Mouse (Mus musculus): ENCODE measurements around the gene Gba. TPM values are rescaled to one million over a fixed set of nuclear protein-coding genes. Genes with fewer than 3 reads are reported as not detected.

Gene Gba
- polyA plus RNA-seq, 1 experiment from 2014 or later: 42.7 TPM

- ATAC-seq (replicated peaks): no peak
- H3K4me1 ChIP-seq: peaks cover 61% of the 10 kb centered on the region
- 5% methylated on average over 12 of the region's 12 CpGs for WGBS
- H3K27ac ChIP-seq (replicated peaks): peak overlapping the region; percentile 90
- H3K9me3 ChIP-seq: no peaks in the 10 kb centered on the region
- peaks cover 3% of the 10 kb centered on the region for H3K36me3 ChIP-seq
- no peaks in the 10 kb centered on the region for H3K27me3 ChIP-seq
- peak overlapping the region; percentile 76 for H3K4me2 ChIP-seq (replicated peaks)
- H3K4me3 ChIP-seq: peak overlapping the region; percentile 50
- H3K9ac ChIP-seq (replicated peaks): peak overlapping the region; percentile 54
These were observed 22.6 kb downstream of the Gba start for GRCm38 (mm10) chr3:89225321-89225815.

DNA sequence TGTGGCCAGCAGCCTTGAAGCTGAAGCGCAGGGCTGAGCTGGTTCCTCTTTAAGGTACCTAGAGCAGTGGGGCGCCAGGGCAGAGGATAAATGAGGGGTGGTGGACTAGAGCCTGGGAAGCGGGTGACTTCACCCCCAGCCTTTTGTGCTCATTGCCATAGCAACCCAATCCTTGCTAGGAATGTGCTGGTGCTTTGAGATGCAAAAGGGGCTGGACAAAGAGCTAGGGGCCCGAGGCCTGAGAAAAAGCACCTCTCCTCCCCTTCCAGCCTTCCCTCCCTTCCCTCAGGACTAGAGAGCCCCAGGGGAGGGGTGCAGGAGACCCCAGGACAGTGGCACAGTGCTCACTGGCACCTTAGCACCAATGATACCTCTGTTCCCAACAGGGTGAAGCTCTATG is 23.2 kb downstream of the Gba start:
- H3K36me3 ChIP-seq: peaks cover 2% of the 10 kb centered on the region
- H3K4me3 ChIP-seq: peak overlapping the region; percentile 50
- WGBS: 3% methylated on average over 4 of the region's 4 CpGs
- peak; percentile 46 for ATAC-seq (replicated peaks)
- H3K9ac ChIP-seq (replicated peaks): peak overlapping the region; percentile 54
- H3K27me3 ChIP-seq: no peaks in the 10 kb centered on the region
- peak overlapping the region; percentile 90 for H3K27ac ChIP-seq (replicated peaks)
- no peaks in the 10 kb centered on the region for H3K9me3 ChIP-seq
- H3K4me2 ChIP-seq (replicated peaks): peak overlapping the region; percentile 76
- H3K4me1 ChIP-seq: peaks cover 61% of the 10 kb centered on the region

GRCm38 (mm10) chr3:89226361-89226760 is 23.6 kb downstream of the Gba start:
- Histone ChIP-seq H3K9ac (replicated peaks) (peak overlapping the region; percentile 54), H3K27ac (replicated peaks) (peak overlapping the region; percentile 90), H3K4me2 (replicated peaks) (peak overlapping the region; percentile 76), H3K4me1 (peaks cover 61% of the 10 kb centered on the region), H3K27me3 (no peaks in the 10 kb centered on the region), H3K9me3 (no peaks in the 10 kb centered on the region), H3K4me3 (peak overlapping the region; percentile 50), H3K36me3 (no peaks in the 10 kb centered on the region; the same call in 1 of the 2 replicates)
- WGBS: 3% methylated on average over 11 of the region's 11 CpGs
- ATAC-seq (replicated peaks): no peak

DNA sequence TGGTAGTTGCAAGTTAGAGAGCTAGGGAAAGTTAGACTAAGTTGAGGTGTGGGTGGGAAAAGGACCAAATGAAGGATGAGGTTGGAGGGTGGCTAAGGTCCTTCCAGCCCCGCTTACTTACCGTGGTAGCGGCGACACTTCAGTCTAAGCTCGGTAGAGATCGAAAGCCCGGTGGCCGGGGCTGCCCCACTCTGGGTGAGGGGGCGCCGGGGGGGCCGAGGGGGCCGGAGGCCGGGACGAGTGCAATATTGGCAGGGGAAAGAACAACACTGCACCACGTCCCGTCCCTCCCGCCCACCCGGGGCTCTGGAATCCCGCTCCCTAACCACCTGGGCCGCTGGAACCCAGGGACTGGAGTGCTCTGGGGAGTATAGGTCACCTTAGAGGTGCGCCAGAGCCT is 24.2 kb downstream of the Gba start, which contains the start of gene Mtx1:
TSS of gene Mtx1 (minus strand) at position 189 of the 400 bp plus-strand sequence.
- Histone ChIP-seq H3K9ac (replicated peaks) (peak within 1 kb of the TSS; percentile 54), H3K4me3 (peak within 1 kb of the TSS; percentile 50), H3K4me1 (peaks cover 61% of the 10 kb centered on the region), H3K4me2 (replicated peaks) (peak within 1 kb of the TSS; percentile 76), H3K27me3 (no peaks in the 10 kb centered on the region), H3K9me3 (no peaks in the 10 kb centered on the region), H3K36me3 (no peaks in the 10 kb centered on the region), H3K27ac (replicated peaks) (peak within 1 kb of the TSS; percentile 90)
- under 1% methylated on average over 21 of the region's 21 CpGs for WGBS
- no peak; the same call in 1 of the 2 replicates for ATAC-seq (replicated peaks)

GRCm38 (mm10) chr3:89227307-89228179 is 24.8 kb downstream of the Gba start:
- H3K27ac ChIP-seq (replicated peaks): peak overlapping the region; percentile 90
- peak; percentile 83 for ATAC-seq (replicated peaks)

GRCm38 (mm10) chr3:89228180-89228549 is 25.4 kb downstream of the Gba start:
- Histone ChIP-seq H3K4me1 (peaks cover 57% of the 10 kb centered on the region), H3K9me3 (no peaks in the 10 kb centered on the region)
- under 1% methylated on average over 20 of the region's 20 CpGs for WGBS

More at GRCm38 (mm10) chr3:89227307-89228179, 24.8 kb downstream of the Gba start:
- H3K4me1 ChIP-seq: peaks cover 61% of the 10 kb centered on the region
- H3K4me2 ChIP-seq (replicated peaks): peak overlapping the region; percentile 76
- H3K4me3 ChIP-seq: peak overlapping the region; percentile 50
- H3K36me3 ChIP-seq: no peaks in the 10 kb centered on the region
- no peaks in the 10 kb centered on the region for H3K27me3 ChIP-seq
- no peaks in the 10 kb centered on the region for H3K9me3 ChIP-seq
- peak overlapping the region; percentile 54 for H3K9ac ChIP-seq (replicated peaks)
- WGBS: 1% methylated on average over 41 of the region's 41 CpGs

GRCm38 (mm10) chr3:89228836-89229235 is 26.1 kb downstream of the Gba start, which contains the start of gene Muc1:
Gene Muc1 (plus strand): TSS chr3:89229057.
- H3K4me1 ChIP-seq: peaks cover 50% of the 10 kb centered on the region
- H3K36me3 ChIP-seq: peaks cover 11% of the 10 kb centered on the region
- H3K9me3 ChIP-seq: no peaks in the 10 kb centered on the region
- H3K27me3 ChIP-seq: no peaks in the 10 kb centered on the region
- H3K4me2 ChIP-seq (replicated peaks): peak within 1 kb of the TSS; percentile 76
- peak within 1 kb of the TSS; percentile 54 for H3K9ac ChIP-seq (replicated peaks)
- H3K27ac ChIP-seq (replicated peaks): peak within 1 kb of the TSS; percentile 90
- no peak for ATAC-seq (replicated peaks)
- H3K4me3 ChIP-seq: peak within 1 kb of the TSS; percentile 50
- WGBS: 39% methylated on average over 10 of the region's 10 CpGs

More at GRCm38 (mm10) chr3:89228180-89228549, 25.4 kb downstream of the Gba start:
- Histone ChIP-seq H3K36me3 (0 out of 2 replicates have a peak, but pooled peaks cover 6% of the 10 kb centered on the region), H3K4me3 (peak overlapping the region; percentile 50), H3K27me3 (no peaks in the 10 kb centered on the region), H3K27ac (replicated peaks) (peak overlapping the region; percentile 90), H3K9ac (replicated peaks) (peak overlapping the region; percentile 54), H3K4me2 (replicated peaks) (peak overlapping the region; percentile 76)
- peak; percentile 27 for ATAC-seq (replicated peaks)

DNA sequence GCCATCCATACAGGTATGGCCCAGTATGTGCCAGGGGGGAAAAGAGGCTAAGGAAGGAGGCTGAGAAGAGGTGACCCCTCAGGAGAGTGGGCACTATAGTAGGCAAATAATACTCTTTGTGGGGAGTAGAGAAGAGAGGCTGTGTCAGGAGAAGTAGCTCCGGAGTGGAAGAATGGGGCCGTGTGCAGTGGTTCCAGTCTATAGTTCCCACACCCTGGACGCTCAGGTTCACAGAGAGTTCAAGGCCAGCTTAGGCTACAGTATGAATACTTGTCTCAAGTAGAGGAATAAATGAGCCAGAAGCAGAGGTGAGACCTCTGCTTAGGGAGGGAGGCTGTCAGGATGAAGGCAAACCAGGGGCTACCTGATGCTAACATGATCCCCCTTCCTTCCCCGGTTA is 26.5 kb downstream of the Gba start:
- Histone ChIP-seq H3K4me1 (peaks cover 46% of the 10 kb centered on the region), H3K27me3 (no peaks in the 10 kb centered on the region), H3K4me2 (replicated peaks) (no peak overlapping the region), H3K36me3 (peaks cover 15% of the 10 kb centered on the region), H3K27ac (replicated peaks) (no peak overlapping the region), H3K4me3 (no peak overlapping the region), H3K9ac (replicated peaks) (no peak overlapping the region), H3K9me3 (no peaks in the 10 kb centered on the region)
- 56% methylated on average over 4 of the region's 4 CpGs for WGBS
- ATAC-seq (replicated peaks): no peak

GRCm38 (mm10) chr3:89230561-89230960 is 27.8 kb downstream of the Gba start:
- H3K9ac ChIP-seq (replicated peaks): no peak overlapping the region
- 94% methylated on average over 2 of the region's 2 CpGs for WGBS
- peaks cover 27% of the 10 kb centered on the region for H3K36me3 ChIP-seq
- no peak overlapping the region for H3K27ac ChIP-seq (replicated peaks)
- H3K9me3 ChIP-seq: no peaks in the 10 kb centered on the region
- H3K4me2 ChIP-seq (replicated peaks): no peak overlapping the region
- peaks cover 33% of the 10 kb centered on the region for H3K4me1 ChIP-seq
- H3K4me3 ChIP-seq: no peak overlapping the region
- ATAC-seq (replicated peaks): no peak
- no peaks in the 10 kb centered on the region for H3K27me3 ChIP-seq

DNA sequence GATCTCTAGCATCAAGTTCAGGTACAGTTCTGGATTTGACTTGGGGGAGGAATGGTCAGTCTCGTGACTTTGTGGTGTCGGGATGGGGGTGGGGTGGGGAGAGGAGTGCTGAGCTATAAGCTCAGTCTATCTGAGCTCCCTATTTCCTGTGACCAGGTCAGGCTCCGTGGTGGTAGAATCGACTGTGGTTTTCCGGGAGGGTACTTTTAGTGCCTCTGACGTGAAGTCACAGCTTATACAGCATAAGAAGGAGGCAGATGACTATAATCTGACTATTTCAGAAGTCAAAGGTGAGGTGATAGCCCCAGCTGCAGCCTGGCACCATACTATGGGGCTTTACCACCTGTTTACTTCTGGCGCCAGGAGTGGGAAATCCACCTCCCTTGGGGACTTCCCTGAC is 28.6 kb downstream of the Gba start:
- ATAC-seq (replicated peaks): no peak
- no peaks in the 10 kb centered on the region for H3K27me3 ChIP-seq
- H3K4me1 ChIP-seq: peaks cover 25% of the 10 kb centered on the region
- 83% methylated on average over 7 of the region's 7 CpGs for WGBS
- H3K9ac ChIP-seq (replicated peaks): no peak overlapping the region
- H3K4me3 ChIP-seq: no peak overlapping the region
- H3K36me3 ChIP-seq: peaks cover 35% of the 10 kb centered on the region
- no peak overlapping the region for H3K27ac ChIP-seq (replicated peaks)
- H3K4me2 ChIP-seq (replicated peaks): no peak overlapping the region
- H3K9me3 ChIP-seq: no peaks in the 10 kb centered on the region

- no peaks in the 10 kb centered on the region for H3K9me3 ChIP-seq
- no peak for ATAC-seq (replicated peaks)
- WGBS: 77% methylated on average over 16 of the region's 16 CpGs
- H3K9ac ChIP-seq (replicated peaks): no peak overlapping the region
- no peaks in the 10 kb centered on the region for H3K27me3 ChIP-seq
- H3K4me3 ChIP-seq: no peak overlapping the region
- H3K4me1 ChIP-seq: peaks cover 20% of the 10 kb centered on the region
- H3K36me3 ChIP-seq: peaks cover 40% of the 10 kb centered on the region
- no peak overlapping the region for H3K27ac ChIP-seq (replicated peaks)
- no peak overlapping the region for H3K4me2 ChIP-seq (replicated peaks)
These were observed 29.1 kb downstream of the Gba start for GRCm38 (mm10) chr3:89231772-89232275.

DNA sequence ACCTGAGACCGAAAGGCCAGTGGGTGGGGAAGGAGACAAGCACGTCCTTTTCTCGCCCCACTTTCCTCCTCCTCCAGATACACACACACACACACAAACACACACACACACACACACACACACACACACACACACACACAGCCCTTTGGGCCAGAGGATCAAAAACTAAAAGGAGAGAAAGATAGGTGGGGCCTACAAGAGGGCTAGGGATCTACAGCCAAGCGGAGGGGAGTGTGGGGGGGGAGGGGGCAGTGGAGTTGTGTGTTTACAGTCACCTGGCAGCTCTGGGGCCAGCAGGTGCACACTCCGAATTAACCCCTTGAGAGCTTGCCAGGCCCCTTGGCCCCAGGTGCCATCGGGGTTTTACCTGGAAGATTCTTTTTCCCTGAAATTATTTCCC is 29.9 kb downstream of the Gba start:
- Histone ChIP-seq H3K9me3 (no peaks in the 10 kb centered on the region), H3K9ac (replicated peaks) (no peak overlapping the region), H3K36me3 (peaks cover 47% of the 10 kb centered on the region), H3K4me3 (no peak overlapping the region), H3K4me2 (replicated peaks) (no peak overlapping the region), H3K4me1 (peaks cover 14% of the 10 kb centered on the region), H3K27ac (replicated peaks) (no peak overlapping the region), H3K27me3 (no peaks in the 10 kb centered on the region)
- WGBS: 80% methylated on average over 6 of the region's 6 CpGs
- ATAC-seq (replicated peaks): no peak
